Mouse (Mus musculus) adrenal gland, postnatal 10 days (tissue): ENCODE results near the gene Zmym5. TPM values are rescaled to one million over a fixed set of nuclear protein-coding genes. Genes with fewer than 3 reads are reported as not detected.
"Not testable (repeated sequence)": the region's sequence is repeated elsewhere in the genome, so short reads cannot be mapped to it uniquely, and the experiment has no call there.

Experiments used
- DNase-seq: peaks from one replicate; pipeline ENCODE4 v3.0.0; 2021; ENCODE audit warnings: mixed read lengths
- total RNA-seq, 2 experiments: library from RNA; stranded (reverse); gene quantifications; 2 replicates each; pipeline ENCODE4 v1.2.3; 2021

Gene Zmym5
- total RNA-seq, 2 experiments from 2014 or later = 29.3 to 32.9 TPM

DNA sequence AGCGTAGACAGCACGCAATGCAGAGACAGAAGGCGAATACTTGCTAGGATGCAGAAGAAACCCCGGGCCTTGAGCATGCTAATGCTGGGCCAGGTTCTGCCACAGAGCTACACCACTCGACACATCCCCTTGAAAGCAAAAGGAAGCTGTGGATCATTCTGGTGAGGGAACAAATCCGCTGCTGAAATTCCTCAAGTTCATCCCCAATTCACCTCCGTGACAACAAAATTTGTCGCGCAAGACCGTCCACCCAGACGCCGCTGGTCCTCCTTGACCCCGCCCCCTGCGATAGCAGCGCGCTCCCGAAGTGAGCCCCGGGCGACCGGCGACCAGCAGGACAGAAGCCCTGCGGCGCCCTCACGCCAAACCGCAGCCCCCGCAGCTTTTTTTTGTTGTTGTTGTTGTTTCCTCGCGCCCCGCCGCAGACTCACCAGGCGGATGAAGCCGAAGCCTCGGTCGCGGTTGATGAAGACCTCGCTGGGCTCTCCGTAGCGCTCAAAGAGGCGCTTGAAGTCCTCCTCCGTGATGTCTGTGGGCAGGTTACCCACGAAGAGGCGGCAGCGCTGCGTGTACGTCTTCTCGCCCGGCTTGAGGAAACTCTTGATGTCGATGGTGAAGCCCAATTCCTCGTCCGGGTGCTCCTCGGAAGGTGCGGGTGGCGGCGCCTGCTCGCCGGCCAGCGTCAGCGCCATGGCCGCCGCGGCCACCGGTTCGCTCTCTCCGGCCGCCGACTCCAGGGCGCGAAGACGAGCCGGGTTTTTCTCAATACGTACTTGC lies 34.0 kb downstream of the Zmym5 start:
- peak; percentile 84 for DNase-seq

DNA sequence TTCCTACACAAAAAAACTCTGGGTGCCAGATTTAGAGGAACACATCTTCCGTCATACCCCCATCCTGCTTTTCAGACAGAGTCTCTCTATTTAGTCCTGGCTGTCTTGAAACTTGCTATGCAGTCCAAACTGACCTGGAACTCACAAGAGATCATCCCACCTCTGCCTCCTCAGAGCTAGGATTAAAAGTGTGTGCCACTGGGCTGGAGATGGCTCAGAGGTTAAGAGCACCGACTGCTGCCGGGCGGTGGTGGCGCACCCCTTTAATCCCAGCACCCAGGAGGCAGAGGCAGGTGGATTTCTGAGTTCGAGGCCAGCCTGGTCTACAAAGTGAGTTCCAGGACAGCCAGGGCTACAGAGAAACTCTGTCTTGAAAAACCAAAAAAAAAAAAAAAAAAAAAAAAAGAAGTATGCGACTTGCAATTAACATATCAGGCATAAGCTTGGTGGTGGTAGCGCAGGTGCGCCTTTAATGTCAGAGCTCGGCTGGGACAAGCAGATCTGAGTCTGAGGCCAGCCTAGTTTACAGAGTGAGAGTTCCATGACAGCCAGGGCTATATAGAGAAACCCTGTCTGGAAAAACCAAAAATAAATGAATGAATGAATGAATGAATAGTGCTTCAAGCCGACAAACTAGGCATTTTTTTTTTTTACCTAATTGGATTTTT lies 34.8 kb downstream of the Zmym5 start:
- no peak for DNase-seq

DNA sequence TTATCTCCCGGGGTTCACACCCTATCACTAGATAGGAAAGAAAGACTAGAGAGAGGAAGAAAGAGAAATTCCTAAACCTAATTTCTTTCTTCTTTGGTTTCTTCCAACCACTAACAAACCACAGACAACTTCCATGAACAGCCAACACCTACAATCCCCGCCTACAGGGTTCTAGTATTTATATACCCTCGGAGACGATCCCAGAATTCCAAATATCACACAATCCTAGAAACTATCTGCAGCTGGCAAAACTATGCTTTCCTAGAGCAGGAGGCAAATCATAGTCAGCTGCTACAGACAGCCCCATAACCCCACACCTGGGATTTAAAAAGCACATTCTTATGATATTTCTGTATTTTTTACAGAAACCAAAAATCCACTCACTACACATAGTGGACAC lies 36.1 kb downstream of the Zmym5 start:
- DNase-seq = no peak

DNA sequence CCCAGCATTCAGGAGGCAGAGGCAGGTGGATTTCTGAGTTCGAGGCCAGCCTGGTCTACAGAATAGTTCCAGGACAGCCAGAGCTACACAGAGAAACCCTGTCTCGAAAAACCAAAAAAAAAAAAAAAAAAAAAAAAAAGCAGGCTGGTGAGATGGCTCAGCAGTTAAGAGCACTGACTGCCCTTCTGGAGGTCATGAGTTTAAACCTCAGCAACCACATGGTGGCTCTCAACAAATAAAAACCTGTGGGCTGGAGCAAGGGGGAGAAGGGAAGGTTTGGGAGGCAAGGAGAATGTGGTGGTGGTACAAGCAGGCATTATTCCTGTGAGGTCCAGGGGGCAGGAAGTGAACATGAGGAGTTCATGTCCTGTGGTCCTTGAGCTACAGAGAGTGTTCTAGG lies 45.1 kb downstream of the Zmym5 start:
- DNase-seq = not testable (repeated sequence)

DNA sequence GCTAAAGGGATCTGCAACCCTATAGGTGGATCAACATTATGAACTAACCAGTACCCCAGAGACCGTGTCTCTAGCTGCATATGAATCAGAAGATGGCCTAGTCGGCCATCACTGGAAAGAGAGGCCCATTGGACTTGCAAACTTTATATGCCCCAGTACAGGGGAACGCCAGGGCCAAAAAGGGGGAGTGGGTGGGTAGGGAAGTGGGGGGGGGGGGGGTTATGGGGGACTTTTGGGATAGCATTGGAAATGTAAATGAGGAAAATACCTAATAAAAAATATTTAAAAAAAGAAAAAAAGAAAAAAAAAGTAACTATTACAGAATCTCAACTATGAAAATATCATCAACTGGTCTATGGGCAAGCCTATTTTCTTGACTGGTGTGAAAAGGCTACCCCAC lies 46.4 kb downstream of the Zmym5 start:
- not testable (repeated sequence) for DNase-seq

DNA sequence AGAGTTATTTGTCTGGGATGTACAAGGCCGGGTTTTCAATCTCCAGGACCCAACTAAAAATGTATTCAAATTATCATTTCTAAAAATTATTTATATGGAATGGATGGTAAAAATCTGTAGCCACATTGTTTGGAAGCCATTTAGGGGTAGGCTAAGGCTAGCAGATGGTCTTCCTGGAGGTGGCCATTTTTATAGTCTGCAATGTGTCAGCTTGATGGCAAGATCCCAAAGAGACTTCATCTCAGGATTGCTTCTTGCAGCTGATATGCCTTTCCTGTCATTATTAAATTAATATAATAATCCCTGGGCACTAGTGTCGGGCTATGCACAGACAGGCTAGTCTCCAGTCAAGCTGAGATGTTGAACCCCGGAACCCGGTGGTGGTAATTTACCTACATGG lies 60.2 kb downstream of the Zmym5 start:
- DNase-seq = no peak

Other genes with a start within 250 kb of the Zmym5 start
- 1 to 10 TPM; 7.2 to 8.0 TPM for gene Cenpj, start 236.3 kb downstream of the Zmym5 start, total RNA-seq
- 10 to 100 TPM; 20.1 to 25.6 TPM for gene Parp4, start 236.1 kb downstream of the Zmym5 start, total RNA-seq
- 10 to 100 TPM; 22.0 to 25.1 TPM for gene Mphosph8, start 143.5 kb downstream of the Zmym5 start, total RNA-seq
- 10 to 100 TPM; 22.6 to 32.8 TPM for gene Pspc1, start 33.4 kb downstream of the Zmym5 start, total RNA-seq
- gene Zmym2, start 74.9 kb upstream of the Zmym5 start, total RNA-seq = 10 to 100 TPM; 42.5 to 55.0 TPM
- 1 to 10 TPM in 1 of 2 experiments, under 1 TPM in 1; 0.15 to 1.0 TPM for gene Gja3, start 246.4 kb upstream of the Zmym5 start, total RNA-seq